Mouse (Mus musculus) adrenal gland, adult (tissue): Measurements from ENCODE around the gene Fto.

Experiments
- DNase-seq, 2 experiments: peaks; one replicate each; pipeline ENCODE4 v3.0.0; 2022 to 2023; ENCODE audit warnings: low spot score in 1 of 2; ENCODE audit not compliant: inconsistent age in 2 of 2

Gene Fto

GRCm38 (mm10) chr8:91592436-91593105 is 279.2 kb downstream of the Fto start:
- DNase-seq, result no peak

DNA sequence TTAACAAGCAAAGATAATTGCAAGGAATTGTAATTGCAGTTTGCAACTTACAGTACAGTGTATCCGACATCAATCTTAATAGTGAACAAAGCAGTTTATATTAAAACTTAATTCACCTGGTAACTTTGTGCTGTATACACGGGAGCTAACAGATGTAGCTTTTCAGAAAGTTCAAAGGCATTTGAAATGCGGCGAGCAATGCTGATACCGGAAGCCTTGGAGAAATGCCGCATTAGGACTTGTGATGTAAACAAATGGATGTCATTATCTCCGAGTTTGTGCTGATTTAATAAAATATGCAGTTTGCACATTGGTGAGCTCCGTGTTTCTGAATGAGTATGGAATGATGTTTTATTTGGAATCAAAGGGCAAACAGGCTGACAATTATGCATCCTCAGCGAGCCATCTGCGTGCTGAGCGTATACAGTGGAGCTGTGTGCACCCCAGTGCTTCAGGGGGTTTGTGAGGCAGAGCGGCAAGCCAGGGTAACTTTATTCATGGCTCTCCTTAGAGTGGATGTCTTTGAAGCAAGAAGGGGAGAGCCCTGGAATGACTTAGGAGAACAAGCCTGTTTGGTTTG is 280.0 kb downstream of the Fto start:
- DNase-seq, result no peak

DNA sequence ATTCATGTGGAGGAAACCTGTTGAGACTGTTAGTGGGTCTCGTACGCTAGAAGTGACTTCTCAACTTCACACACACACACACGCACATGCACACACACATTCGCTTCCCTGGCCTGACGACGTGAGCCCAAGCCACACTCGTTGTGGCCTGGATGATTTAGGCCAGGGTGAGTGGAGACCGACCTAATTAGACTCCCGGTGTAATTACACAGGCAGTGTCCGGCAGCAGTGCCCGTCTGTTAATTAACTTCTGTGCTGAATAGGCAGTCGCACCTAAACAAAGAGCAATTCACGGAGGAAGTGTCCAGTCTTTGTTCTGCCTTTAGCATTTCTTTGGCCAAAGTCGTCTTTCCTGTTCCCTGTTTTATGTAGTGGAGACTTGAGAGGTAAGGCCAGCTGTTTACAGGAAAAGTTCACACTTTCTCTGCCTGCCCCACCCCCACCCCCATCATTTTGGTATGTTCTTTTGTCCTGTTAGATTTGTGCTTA is 286.1 kb downstream of the Fto start:
- DNase-seq, result no peak

GRCm38 (mm10) chr8:91603751-91604150 is 290.4 kb downstream of the Fto start:
- no peak for DNase-seq

- DNase-seq, result no peak
Measured at GRCm38 (mm10) chr8:91605901-91606300, 292.6 kb downstream of the Fto start.

DNA sequence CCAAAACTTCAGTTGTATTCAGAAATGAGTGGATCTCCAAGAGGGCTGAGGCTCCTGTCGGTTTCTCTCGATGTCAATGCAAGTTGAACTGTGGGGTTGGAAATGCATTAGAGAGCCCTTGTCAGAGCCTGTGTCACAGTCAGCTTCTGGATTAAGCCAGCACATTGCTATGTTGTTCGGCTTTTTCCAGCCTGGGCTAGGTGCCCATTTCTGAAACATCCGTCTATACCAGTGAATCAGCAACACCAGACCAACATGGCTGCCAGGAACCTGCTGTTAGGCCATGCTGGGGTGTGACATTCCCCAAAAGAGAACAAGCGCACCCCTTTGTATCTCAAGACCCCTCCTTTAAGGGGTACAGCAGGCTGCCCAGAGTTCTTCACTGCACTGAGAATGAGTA is 293.8 kb downstream of the Fto start:
- DNase-seq, result no peak

- DNase-seq, result no peak
Measured at GRCm38 (mm10) chr8:91611191-91611590, 297.9 kb downstream of the Fto start.

DNA sequence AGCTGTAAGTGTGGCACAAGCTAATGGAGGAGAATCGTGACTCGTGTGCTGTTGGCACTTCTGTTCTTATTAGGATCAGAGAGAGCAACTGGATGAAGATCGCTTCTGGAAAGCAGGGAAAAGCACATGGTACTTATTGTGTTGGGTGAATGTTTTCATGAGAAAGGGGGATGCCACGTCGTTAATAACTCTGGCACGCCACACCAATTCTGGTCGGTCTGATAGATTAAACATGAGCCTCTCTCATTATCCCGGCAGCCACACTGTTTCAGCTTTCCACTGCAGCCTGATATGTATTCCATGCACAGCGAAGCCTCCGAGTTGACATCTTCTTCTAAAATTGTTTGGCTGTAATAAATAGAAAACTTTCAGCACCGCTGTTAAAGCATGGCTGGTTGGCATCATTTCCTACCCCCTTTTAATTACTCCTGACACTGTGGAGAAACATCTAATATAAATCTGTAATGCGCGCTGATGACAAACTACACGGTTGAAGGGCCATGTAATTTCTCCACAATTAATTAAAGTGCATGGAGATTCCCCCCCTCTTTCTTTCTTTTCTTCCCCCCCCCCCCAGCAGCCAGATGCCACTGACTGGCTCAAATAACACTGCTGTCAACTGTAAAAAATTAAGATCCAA is 298.5 kb downstream of the Fto start:
- DNase-seq, result no peak

- no peak for DNase-seq
Measured at GRCm38 (mm10) chr8:91612387-91613130, 299.2 kb downstream of the Fto start.

- DNase-seq, result no peak
Measured at GRCm38 (mm10) chr8:91613603-91614002, 300.3 kb downstream of the Fto start.

GRCm38 (mm10) chr8:91615196-91615595 is 301.9 kb downstream of the Fto start:
- no peak for DNase-seq

DNA sequence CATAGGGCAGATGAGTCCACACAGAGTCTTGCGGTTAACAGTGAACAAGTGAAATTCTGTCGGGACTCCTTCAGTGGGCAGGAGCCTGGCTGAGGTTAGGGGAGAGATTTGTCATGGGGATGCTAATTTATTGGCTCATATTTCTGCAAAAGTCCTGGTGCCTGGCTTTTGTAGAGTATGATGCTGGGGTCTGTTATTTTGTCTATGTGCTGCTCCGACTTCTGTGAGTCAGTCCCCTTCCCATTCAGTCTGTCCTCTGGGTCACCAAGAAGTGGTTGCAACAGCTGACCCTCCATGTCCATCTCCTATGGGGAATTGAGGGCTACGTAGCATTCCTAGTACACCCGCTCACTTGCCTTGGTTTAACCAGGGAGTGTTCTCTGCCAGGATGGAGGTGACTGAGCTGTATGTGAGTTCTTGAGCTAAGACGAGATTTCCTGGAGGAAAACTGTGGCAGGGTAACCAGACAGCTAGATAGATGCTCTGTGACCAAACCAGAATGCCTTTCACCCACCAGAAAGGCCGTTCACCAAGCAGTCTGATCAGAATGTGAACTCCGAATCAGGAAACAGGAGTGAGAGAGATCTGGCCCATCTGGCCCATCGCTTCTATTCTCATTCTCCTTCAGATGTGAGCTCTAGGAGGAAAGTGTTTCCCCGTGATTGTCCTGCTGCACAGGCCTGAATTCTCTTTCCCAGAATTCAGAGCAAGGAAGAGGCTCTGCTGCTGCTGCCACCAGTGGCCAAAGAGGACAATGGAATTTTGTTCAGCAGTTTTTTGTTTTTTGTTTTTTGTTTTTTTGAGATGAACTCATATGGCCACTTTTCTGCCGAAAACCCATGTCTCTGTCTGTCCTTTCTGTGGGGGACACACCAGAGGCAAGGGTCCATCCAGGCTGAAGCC is 302.7 kb downstream of the Fto start:
- no peak for DNase-seq

- no peak for DNase-seq
Measured at GRCm38 (mm10) chr8:91617772-91618171, 304.4 kb downstream of the Fto start.

- DNase-seq, result no peak
Measured at GRCm38 (mm10) chr8:91622757-91623156, 309.4 kb downstream of the Fto start.

GRCm38 (mm10) chr8:91625686-91626558 is 312.6 kb downstream of the Fto start:
- DNase-seq, result no peak

DNA sequence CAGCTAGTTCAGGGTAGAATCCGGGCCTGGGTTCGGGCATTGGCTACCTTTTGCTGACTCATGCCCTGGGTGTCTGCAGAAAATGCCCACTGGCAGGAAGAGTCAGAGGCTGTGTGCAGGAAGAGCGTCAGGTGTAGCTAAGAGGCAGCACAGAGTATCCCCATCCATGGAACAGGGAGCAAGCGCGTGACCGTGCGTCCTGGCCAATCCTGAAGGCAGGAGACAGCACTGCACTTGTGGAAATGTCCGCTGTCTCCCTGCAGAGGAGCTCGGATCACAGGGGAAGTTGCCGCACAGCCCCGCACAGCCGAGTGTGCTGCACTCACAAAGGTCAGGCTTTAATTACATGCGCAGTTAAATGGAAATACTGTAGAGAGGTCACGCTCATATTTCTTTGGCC is 316.3 kb downstream of the Fto start:
- DNase-seq, result peak in 1 of 2 experiments; percentile 41

GRCm38 (mm10) chr8:91630320-91631033 is 317.2 kb downstream of the Fto start:
- no peak for DNase-seq

GRCm38 (mm10) chr8:91632411-91632810 is 319.1 kb downstream of the Fto start:
- no peak for DNase-seq

DNA sequence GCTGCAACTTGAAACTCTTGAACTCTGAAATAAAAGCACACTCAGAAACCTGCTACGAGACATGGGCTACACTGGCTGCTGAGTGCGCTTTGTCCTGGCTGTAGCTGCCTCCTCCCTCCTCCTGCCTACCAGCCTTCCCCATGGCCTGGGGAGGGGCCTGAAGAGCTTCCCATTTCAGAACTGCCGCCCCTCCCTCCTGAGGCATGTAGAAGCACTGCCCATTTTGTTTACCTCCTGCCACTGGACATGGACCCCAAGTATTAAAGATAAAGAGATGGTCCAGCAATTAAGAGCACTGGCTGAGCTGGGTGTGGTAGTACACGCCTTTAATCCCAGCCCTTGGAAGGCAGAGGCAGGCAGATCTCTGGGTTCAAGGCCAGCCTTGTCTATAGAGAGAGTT is 322.1 kb downstream of the Fto start:
- DNase-seq, result no peak
